31 mouse cellular contexts compared by ENCODE assay signal in genomic region chr5:37797251-37797650, GRCm38 (mm10). TPM values are rescaled to one million over a fixed set of nuclear protein-coding genes. Genes with fewer than 3 reads are reported as not detected.
DNase-seq lines count a peak whose midpoint lies in the region; ATAC-seq and TF ChIP-seq lines count a peak whose summit lies in the region.
"Had no signal": no experiment of that assay in that cellular context is flagged by ENCODE, and none has a peak within 500 bp of the region (broad histone marks: within the 10 kb centered on the region; RNA-seq: fewer than 3 reads in every experiment).

No protein-coding gene starts in this region.

- WGBS in heart, adult 2 months = 52% methylated on average over 6 of the region's 6 CpGs
- WGBS in heart, embryonic 11.5 days (ENCODE audit: insufficient replicate concordance) = 60% methylated on average over 6 of the region's 6 CpGs
- WGBS in midbrain, embryonic 13.5 days = 77% methylated on average over 6 of the region's 6 CpGs

- H3K36me3 ChIP-seq in heart, adult 2 months (ENCODE audit: control insufficient read depth, insufficient read depth, low read length) = no peaks in the 10 kb centered on the region
- no peaks in the 10 kb centered on the region for H3K36me3 ChIP-seq in heart, embryonic 11.5 days (ENCODE audit: control insufficient read depth, insufficient read depth, low read length)
- H3K36me3 ChIP-seq in midbrain, embryonic 13.5 days = no peaks in the 10 kb centered on the region
- H3K36me3 ChIP-seq: forebrain, embryonic 15.5 days; G1E; heart, embryonic 13.5 days; hindbrain, embryonic 10.5 days; intestine, embryonic 15.5 days; liver, embryonic 15.5 days; lung, embryonic 15.5 days; neural tube, embryonic 12.5 days had no signal

- no peaks in the 10 kb centered on the region for H3K79me2 ChIP-seq in heart, adult 2 months (replicated peaks; ENCODE audit: control insufficient read depth, insufficient read depth, low read length)

- H3K4me3 ChIP-seq in heart, adult 2 months = no peak overlapping the region
- H3K4me3 ChIP-seq in heart, embryonic 11.5 days (ENCODE audit: low read depth, low read length) = no peak overlapping the region
- no peak overlapping the region for H3K4me3 ChIP-seq in gastrocnemius, adult 2 months
- no peak overlapping the region for H3K4me3 ChIP-seq in midbrain, embryonic 13.5 days (replicated peaks)
- H3K4me3 ChIP-seq: forebrain, embryonic 15.5 days; heart, embryonic 13.5 days; hindbrain, embryonic 10.5 days; intestine, embryonic 15.5 days; liver, embryonic 15.5 days; lung, embryonic 15.5 days; megakaryocyte, embryonic 14.5 days; neural tube, embryonic 12.5 days had no signal

- TF ChIP-seq EP300 in heart, adult 2 months (IDR thresholded peaks at IDR 0.05; ENCODE audit: insufficient read depth, low read depth, low read length) = no peak

- H3K4me2 ChIP-seq in heart, embryonic 11.5 days = no peak overlapping the region
- no peak overlapping the region for H3K4me2 ChIP-seq in midbrain, embryonic 13.5 days (replicated peaks)
- H3K4me2 ChIP-seq: forebrain, embryonic 15.5 days; heart, embryonic 13.5 days; intestine, embryonic 15.5 days; liver, embryonic 15.5 days; lung, embryonic 15.5 days; neural tube, embryonic 12.5 days had no signal

- no peak for TF ChIP-seq POLR2A in heart, adult 2 months (IDR thresholded peaks at IDR 0.05; ENCODE audit: insufficient read depth, low read depth, low read length)

- H3K4me1 ChIP-seq in heart, adult 2 months (ENCODE audit: control insufficient read depth, insufficient read depth, low read length) = no peaks in the 10 kb centered on the region
- no peaks in the 10 kb centered on the region for H3K4me1 ChIP-seq in heart, embryonic 11.5 days (ENCODE audit: control insufficient read depth, insufficient read depth, low read length)
- no peaks in the 10 kb centered on the region for H3K4me1 ChIP-seq in midbrain, embryonic 13.5 days (replicated peaks)
- H3K4me1 ChIP-seq: forebrain, embryonic 15.5 days; heart, embryonic 13.5 days; intestine, embryonic 15.5 days; liver, embryonic 15.5 days; lung, embryonic 15.5 days; megakaryocyte, embryonic 14.5 days; neural tube, embryonic 12.5 days had no signal

- no peak for TF ChIP-seq CTCF in heart, adult 2 months (IDR thresholded peaks at IDR 0.05)
- no peak for TF ChIP-seq CTCF in gastrocnemius, adult 2 months (IDR thresholded peaks at IDR 0.05)

- intact Hi-C loops in heart, adult 2 months (cut with DNase I) = no loop called here
- intact Hi-C loops in gastrocnemius, adult 2 months (cut with DNase I) = no loop called here

- ATAC-seq in heart, embryonic 11.5 days (replicated peaks; ENCODE audit: insufficient number of reproducible peaks, low FRiP score, low TSS enrichment) = no peak
- no peak for ATAC-seq in midbrain, embryonic 13.5 days
- ATAC-seq: forebrain, embryonic 15.5 days; hindbrain, embryonic 16.5 days; intestine, embryonic 15.5 days; Patski had no signal

- no peaks in the 10 kb centered on the region for H3K27me3 ChIP-seq in heart, adult 2 months (ENCODE audit: control insufficient read depth, insufficient read depth, low read length)
- H3K27me3 ChIP-seq in heart, embryonic 11.5 days (ENCODE audit: control insufficient read depth, insufficient read depth, low read length) = no peaks in the 10 kb centered on the region
- no peaks in the 10 kb centered on the region for H3K27me3 ChIP-seq in midbrain, embryonic 13.5 days
- H3K27me3 ChIP-seq: forebrain, embryonic 15.5 days; heart, embryonic 13.5 days; intestine, embryonic 15.5 days; liver, embryonic 15.5 days; lung, embryonic 15.5 days; megakaryocyte, embryonic 14.5 days; neural tube, embryonic 12.5 days had no signal

- peak; percentile 43 to 58 for DNase-seq in heart, adult 2 months
- DNase-seq in gastrocnemius, adult 2 months = peak; percentile 76
- DNase-seq in heart, adult 9 months (ENCODE audit: low spot score in 2 of 2) = peak; percentile 50 to 60
- DNase-seq in skeletal muscle tissue, adult 2 months (ENCODE audit: low read depth, low spot score) = peak; percentile 72
- no peak for DNase-seq in spleen, postnatal 36 days (ENCODE audit: low spot score in 2 of 2)
- DNase-seq: B cell, adult 2 months; cerebellum, adult 11-12 months; cerebellum, postnatal 14 days; kidney, adult 9 months; kidney, postnatal 36 days; liver; lung, postnatal 36 days; midbrain, embryonic 14.5 days; right cerebral cortex, postnatal 14 days; spleen, adult 18-20 months; thymus, postnatal 14 days had no signal

- no peak overlapping the region for H3K27ac ChIP-seq in heart, adult 2 months
- no peak overlapping the region for H3K27ac ChIP-seq in heart, embryonic 11.5 days (ENCODE audit: low read depth, low read length)
- peak overlapping the region; percentile 51; the same call in 1 of the 2 replicates for H3K27ac ChIP-seq in gastrocnemius, adult 2 months
- no peak overlapping the region for H3K27ac ChIP-seq in midbrain, embryonic 13.5 days
- H3K27ac ChIP-seq: forebrain, embryonic 15.5 days; heart, embryonic 13.5 days; intestine, embryonic 15.5 days; liver, embryonic 15.5 days; lung, embryonic 15.5 days; neural tube, embryonic 12.5 days had no signal

- H3K9ac ChIP-seq in heart, adult 2 months (ENCODE audit: low read depth, low read length) = no peak overlapping the region
- H3K9ac ChIP-seq in heart, embryonic 11.5 days (ENCODE audit: low read depth, low read length) = no peak overlapping the region
- H3K9ac ChIP-seq in midbrain, embryonic 13.5 days (replicated peaks) = no peak overlapping the region
- H3K9ac ChIP-seq: forebrain, embryonic 15.5 days; heart, embryonic 13.5 days; intestine, embryonic 15.5 days; liver, embryonic 15.5 days; lung, embryonic 15.5 days; neural tube, embryonic 12.5 days had no signal

- H3K9me3 ChIP-seq in heart, embryonic 11.5 days (replicated peaks; ENCODE audit: control insufficient read depth, low read length) = no peaks in the 10 kb centered on the region
- no peaks in the 10 kb centered on the region for H3K9me3 ChIP-seq in midbrain, embryonic 13.5 days
- H3K9me3 ChIP-seq: forebrain, embryonic 15.5 days; heart, embryonic 13.5 days; hindbrain, embryonic 10.5 days; intestine, embryonic 15.5 days; liver, embryonic 15.5 days; lung, embryonic 15.5 days; neural tube, embryonic 12.5 days had no signal

RNA-seq across cellular contexts. Expression of gene Msx1, which starts 27.1 kb away (rescaled TPM):
- total RNA-seq in heart, adult 2 months (2021) = 1 to 10 TPM; 2.3 to 3.1 TPM
- polyA plus RNA-seq in heart, adult 2 months (2012; rRNA removed) = 3.7 TPM in 2 replicates
- 18.3 and 18.6 TPM in 2 replicates for polyA plus RNA-seq in heart, embryonic 11.5 days (2014; fragmentation: Nextera tagmentation; extraction: Ambion mirVana)
- 1 to 10 TPM; 1.7 to 2.2 TPM for total RNA-seq in gastrocnemius, adult 2 months (2021)
- polyA plus RNA-seq in midbrain, embryonic 13.5 days (2015; fragmentation: Nextera tagmentation; extraction: Ambion mirVana) = 16.2 and 23.2 TPM in 2 replicates
- total RNA-seq: CH12.LX, G1E had no signal
- polyA plus RNA-seq: G1E; testis, adult 2 months had no signal

Comparison
In these comparisons a context has a peak if more than half of its experiments do, and no peak if none do; other contexts are left out.
1. DNase-seq: peak in heart, adult 2 months (2 of 2), gastrocnemius, adult 2 months (single experiment), heart, adult 9 months (2 of 2) and skeletal muscle tissue, adult 2 months (single experiment); none in spleen, postnatal 36 days (0 of 2).